Mouse (Mus musculus): ENCODE results near the gene Cdc42bpg.
A peak's percentile ranks its signal among the peaks of the same experiment; 100 is the strongest.
"Not testable (repeated sequence)": the region's sequence is repeated elsewhere in the genome, so short reads cannot be mapped to it uniquely, and the experiment has no call there.

Gene Cdc42bpg

GRCm38 (mm10) chr19:6296551-6297210 lies 9.6 kb upstream of the Cdc42bpg start:
- DNase-seq (ENCODE audit: low spot score in 2 of 2): no peak

GRCm38 (mm10) chr19:6297641-6298040 lies 8.6 kb upstream of the Cdc42bpg start:
- DNase-seq (ENCODE audit: low spot score in 2 of 2): no peak

DNA sequence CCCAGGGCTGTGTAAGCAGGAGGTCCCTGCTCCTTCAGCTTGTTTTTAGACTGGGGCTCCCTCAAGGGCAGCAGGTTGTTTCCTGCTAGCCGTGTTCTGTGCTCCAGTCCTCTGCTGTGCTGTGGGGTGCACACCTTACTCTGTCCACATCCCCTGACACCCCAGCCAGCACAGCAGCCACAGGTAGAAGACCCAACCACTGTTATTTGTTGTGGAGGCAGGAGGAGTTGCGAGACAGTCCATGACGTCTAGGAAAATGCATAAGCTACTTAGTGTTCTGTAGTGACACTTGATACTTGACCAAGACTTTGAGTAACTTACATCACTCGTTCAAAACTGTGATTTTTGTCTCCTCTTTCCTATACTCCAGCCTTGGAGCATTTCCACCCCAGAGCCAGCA lies 7.3 kb upstream of the Cdc42bpg start:
- no peak for DNase-seq (ENCODE audit: low spot score in 2 of 2)

DNA sequence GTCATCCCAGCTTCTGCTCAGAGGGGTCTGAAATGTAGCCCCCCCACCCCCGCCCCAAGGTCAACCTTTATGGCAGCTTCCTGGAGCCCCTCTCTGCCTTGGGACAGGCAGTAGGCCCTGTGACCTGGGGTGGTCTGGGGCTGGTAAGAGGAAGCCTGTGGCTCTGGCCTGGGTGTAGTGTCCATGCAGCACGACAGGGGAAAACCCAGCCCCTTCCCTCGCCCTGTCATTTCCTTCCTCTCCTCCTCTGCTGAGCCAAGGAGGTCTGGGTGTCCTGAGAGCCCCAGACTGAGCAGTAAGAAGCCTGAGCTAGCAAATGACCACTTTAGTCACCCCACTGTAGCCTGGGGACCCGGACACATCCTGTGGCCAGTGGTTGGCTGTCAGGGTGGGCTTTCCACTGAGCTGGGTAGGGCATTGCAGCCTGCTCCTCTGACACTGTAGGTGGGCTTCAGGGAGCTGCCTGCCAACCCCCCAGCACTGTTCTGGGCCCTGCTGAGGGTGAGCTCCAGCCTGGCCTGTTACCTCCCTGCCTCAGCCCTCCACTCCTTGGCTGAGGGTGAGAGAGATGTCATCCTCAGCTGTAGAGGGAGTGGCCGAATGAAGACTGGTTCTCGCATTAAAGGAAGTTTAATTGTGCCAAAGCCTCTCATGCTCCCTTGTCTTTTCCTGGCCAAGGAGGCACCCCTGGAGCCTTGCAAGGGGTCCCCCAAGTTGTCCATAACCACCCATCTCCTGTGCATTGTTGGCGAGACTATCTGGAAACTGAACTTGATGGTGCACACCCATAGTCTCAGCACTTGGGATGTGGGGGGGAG lies 6.6 kb upstream of the Cdc42bpg start:
- no peak for DNase-seq (ENCODE audit: low spot score in 2 of 2)

GRCm38 (mm10) chr19:6300402-6300841 lies 5.8 kb upstream of the Cdc42bpg start:
- no peak for DNase-seq (ENCODE audit: low spot score in 2 of 2)

- no peak for DNase-seq (ENCODE audit: low spot score in 2 of 2)
Measured at GRCm38 (mm10) chr19:6302114-6302513, 4.1 kb upstream of the Cdc42bpg start.

DNA sequence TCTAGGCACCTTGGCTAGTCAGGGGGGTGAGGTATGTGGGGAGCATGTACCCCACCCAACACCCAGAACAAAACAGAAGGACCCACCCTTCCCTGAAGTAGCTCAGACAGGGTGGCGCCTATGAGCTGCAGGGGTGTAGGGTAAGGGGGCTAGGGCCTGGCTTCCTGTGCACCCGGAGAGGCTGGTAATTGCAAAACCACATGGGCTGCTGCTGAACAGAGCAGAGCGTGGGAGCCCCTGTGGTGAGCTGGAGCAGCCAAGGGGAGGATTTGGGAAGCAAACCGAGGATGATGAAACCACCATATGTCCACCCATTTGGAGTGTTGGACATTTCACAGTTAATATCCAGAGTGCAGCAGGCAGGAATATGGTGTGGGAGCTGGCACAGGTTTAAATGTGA lies 3.7 kb upstream of the Cdc42bpg start:
- DNase-seq (ENCODE audit: low spot score in 2 of 2): peak; percentile 25 to 33

GRCm38 (mm10) chr19:6303831-6304230 lies 2.4 kb upstream of the Cdc42bpg start:
- DNase-seq (ENCODE audit: low spot score in 2 of 2): no peak

- DNase-seq (ENCODE audit: low spot score in 2 of 2): peak; percentile 76 to 93
Measured at GRCm38 (mm10) chr19:6304787-6305516, 1.3 kb upstream of the Cdc42bpg start.

- DNase-seq (ENCODE audit: low spot score in 2 of 2): no peak
Measured at GRCm38 (mm10) chr19:6305517-6306115, 640 bp upstream of the Cdc42bpg start.

DNA sequence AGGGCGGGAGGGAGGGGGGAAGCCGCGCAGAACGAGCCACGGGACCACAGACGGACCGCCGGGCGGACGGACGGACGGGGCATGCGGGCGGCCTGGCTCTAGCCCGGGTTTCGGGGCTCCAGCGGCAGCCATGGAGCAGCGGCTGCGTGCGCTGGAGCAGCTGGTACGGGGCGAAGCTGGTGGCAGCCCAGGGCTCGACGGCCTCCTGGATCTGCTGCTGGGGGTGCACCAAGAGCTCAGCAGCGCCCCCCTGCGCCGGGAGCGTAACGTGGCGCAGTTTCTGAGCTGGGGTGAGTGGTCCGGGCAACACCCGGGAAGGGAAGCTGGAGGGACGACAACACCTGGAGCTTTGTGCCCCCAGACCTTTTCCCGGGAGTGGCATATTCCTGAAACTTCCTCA lies 330 bp downstream of the Cdc42bpg start:
- peak; percentile 71 to 88 for DNase-seq (ENCODE audit: low spot score in 2 of 2)

DNA sequence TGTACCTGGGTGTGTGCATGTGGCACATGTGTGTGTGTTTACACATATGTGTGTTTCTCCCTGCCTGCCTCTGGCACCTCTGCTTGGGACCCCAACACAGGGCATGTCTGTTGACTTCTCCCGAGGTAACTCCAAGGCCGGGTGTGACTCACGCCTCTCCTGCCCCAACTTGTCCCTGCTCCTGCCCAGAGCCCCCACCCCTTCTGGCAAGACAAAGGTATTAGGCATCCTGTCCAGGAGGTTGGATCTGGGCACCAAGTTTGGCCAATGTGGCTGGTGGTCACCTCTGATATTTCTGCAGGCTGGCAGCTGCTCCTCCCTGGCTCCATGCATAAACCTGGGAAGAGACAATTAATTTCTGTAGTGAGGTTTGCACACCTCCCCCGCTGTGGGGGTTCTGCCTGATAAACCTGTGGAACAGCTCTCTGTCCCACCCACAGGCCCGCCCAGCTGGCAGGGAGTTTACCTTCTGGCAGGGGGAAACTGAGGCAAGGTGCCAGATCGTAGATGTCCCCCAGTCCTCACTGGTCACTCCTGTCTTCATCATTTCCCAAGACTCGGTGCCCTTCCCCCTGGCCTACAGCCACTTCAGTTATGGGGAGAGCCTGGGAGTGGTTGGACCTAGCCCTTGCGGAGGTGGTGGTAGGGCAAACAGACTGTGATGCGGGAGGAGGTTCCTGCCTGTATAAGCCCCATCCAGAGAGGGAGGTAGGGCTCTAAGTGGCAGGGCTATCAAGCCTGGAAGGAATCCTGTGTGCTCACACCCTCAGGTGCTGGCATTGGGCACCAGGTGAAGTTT lies 1.7 kb downstream of the Cdc42bpg start:
- no peak for DNase-seq (ENCODE audit: low spot score in 2 of 2)

GRCm38 (mm10) chr19:6310181-6310580 lies 3.9 kb downstream of the Cdc42bpg start:
- DNase-seq (ENCODE audit: low spot score in 2 of 2): no peak

DNA sequence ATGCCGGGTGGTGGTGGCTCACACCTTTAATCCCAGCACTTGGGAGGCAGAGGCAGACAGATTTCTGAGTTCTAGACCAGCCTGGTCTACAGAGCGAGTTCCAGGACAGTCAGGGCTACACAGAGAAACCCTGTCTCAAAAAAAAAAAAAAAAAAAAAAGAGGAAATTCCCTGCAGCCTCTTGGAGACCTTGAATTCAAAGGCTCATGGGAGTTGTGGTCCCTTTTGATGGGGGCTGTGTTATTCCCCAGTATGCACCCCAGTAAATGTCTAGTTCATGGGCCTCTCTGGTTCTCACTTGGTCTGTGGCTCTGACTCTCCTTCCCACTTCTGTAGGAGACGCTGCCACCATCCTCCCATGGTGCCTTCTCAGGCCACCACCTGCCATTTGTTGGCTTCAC lies 5.5 kb downstream of the Cdc42bpg start:
- DNase-seq (ENCODE audit: low spot score in 2 of 2): not testable (repeated sequence)

GRCm38 (mm10) chr19:6313796-6314195 lies 7.5 kb downstream of the Cdc42bpg start:
- no peak for DNase-seq (ENCODE audit: low spot score in 2 of 2)

GRCm38 (mm10) chr19:6314513-6314912 lies 8.3 kb downstream of the Cdc42bpg start:
- no peak for DNase-seq (ENCODE audit: low spot score in 2 of 2)

GRCm38 (mm10) chr19:6315573-6315972 lies 9.3 kb downstream of the Cdc42bpg start:
- no peak for DNase-seq (ENCODE audit: low spot score in 2 of 2)

DNA sequence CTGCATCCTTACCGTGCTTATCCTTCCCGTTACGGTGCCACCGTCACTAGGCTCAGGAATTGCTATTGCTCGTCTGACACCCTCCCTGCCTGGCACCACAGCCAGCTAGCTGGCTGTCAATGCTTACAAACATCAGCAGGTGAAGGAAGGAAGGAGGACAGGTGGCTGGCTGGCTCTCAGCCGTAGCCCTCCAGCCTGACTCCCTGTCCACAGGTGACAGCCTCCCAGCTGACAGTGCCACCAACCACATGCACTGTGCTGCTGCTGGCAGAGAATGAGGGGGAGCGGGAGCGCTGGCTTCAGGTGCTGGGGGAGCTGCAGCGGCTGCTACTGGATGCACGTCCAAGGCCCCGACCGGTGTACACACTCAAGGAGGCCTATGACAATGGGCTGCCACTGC lies 11.9 kb downstream of the Cdc42bpg start:
- no peak for DNase-seq (ENCODE audit: low spot score in 2 of 2)

DNA sequence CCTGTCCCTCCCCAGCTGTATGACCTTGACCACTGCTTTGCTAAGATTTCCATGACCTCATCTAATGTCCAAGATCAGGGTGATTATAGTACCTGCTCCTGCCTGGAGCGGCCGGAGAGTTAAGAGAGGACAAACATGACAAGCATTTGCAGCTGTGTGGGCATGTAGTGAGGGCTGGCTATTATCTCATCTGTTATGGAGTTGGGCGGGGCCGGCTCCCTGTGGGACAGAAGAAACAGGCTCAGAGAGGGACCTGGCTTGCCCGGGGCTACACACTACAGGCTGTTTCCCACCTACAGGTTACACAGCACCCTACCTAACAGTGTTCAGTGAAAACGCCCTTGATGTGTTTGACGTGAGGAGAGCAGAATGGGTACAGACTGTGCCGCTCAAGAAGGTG lies 15.1 kb downstream of the Cdc42bpg start:
- no peak for DNase-seq (ENCODE audit: low spot score in 2 of 2)

DNA sequence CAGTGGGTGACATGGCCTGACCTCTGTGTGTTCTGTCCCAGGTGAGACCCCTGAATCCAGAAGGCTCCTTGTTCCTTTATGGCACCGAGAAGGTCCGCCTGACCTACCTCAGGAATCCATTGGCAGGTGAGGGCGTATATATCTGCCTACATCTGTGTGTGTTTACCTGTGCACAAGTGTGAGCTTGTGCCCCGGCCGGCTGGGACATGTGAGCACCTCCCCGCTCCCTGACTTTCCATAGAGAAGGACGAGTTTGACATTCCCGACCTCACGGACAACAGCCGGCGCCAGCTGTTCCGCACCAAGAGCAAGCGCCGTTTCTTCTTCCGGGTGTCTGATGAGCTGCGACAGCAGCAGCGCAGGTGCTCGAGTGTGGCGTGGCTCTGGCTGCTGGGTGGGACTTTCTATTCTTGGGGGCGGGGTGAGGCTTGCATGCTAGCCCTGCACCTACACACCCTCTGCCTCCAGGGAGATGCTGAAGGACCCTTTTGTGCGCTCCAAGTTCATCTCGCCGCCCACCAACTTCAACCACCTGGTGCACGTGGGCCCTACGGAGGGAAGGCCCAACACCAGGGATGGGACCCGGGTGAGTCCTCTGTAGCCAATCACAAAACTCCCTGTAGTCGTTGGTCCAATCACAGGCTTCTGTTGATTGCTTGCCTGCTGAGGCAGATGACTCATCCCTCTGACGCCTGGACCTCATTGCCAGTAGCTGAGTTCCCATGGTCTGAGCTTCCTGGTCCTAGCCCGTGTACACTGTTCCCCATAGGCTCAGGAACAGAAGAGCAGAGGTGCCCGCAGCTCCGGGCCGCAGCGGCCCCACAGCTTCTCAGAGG lies 15.7 kb downstream of the Cdc42bpg start:
- DNase-seq (ENCODE audit: low spot score in 2 of 2): no peak

All from thymus, postnatal 10 days (tissue).